Mouse (Mus musculus) limb, embryonic 14.5 days (tissue): ENCODE data around the gene Cep128. TPM values are rescaled to one million over a fixed set of nuclear protein-coding genes. Genes with fewer than 3 reads are reported as not detected.

Experiments used
- ATAC-seq: fragments of 200-750 bp; cut with Nextera tagmentation; 2 replicates; pipeline ENCODE4 v1.8.0; 2017; ENCODE audit warnings: low read depth, moderate number of reproducible peaks, moderate TSS enrichment; ENCODE audit not compliant: low FRiP score
- DNase-seq: peaks from one replicate; pipeline ENCODE4 v3.0.0-alpha.2; 2015; ENCODE audit warnings: low spot score
- H3K27ac ChIP-seq: fragments of 300-500 bp; sonication (generic); replicated peaks from 2 replicates; pipeline ENCODE4 v1.5.1; 2014; ENCODE audit warnings: low read depth, mild to moderate bottlenecking, low read length, moderate library complexity, mixed read lengths
- H3K27me3 ChIP-seq: fragments of 300-500 bp; sonication (generic); 2 replicates; pipeline ENCODE4 v1.6.1; 2014; ENCODE audit warnings: low read length, mixed read lengths; ENCODE audit not compliant: control insufficient read depth, insufficient read depth
- H3K36me3 ChIP-seq: fragments of 300-500 bp; sonication (generic); 2 replicates; pipeline ENCODE4 v1.6.1; 2014; ENCODE audit warnings: mild to moderate bottlenecking, low read length, moderate library complexity, mixed read lengths; ENCODE audit not compliant: control insufficient read depth, insufficient read depth
- H3K4me1 ChIP-seq: fragments of 300-500 bp; sonication (generic); 2 replicates; pipeline ENCODE4 v1.6.1; 2014; ENCODE audit warnings: antibody characterized with exemption, low read length, mixed read lengths; ENCODE audit not compliant: control insufficient read depth, insufficient read depth
- H3K4me2 ChIP-seq: fragments of 300-500 bp; sonication (generic); replicated peaks from 2 replicates; pipeline ENCODE4 v1.6.1; 2014; ENCODE audit warnings: low read depth, mild to moderate bottlenecking, low read length, moderate library complexity; ENCODE audit not compliant: severe bottlenecking
- H3K4me3 ChIP-seq: fragments of 300-500 bp; sonication (generic); replicated peaks from 2 replicates; pipeline ENCODE4 v1.5.1; 2014; ENCODE audit warnings: low read length
- H3K9ac ChIP-seq: fragments of 300-500 bp; sonication (generic); 2 replicates; pipeline ENCODE4 v1.6.1; 2014; ENCODE audit warnings: mild to moderate bottlenecking, low read depth, low read length, moderate library complexity; ENCODE audit not compliant: severe bottlenecking
- H3K9me3 ChIP-seq: fragments of 300-500 bp; sonication (generic); 2 replicates; pipeline ENCODE4 v1.6.1; 2016; ENCODE audit warnings: low read length; ENCODE audit not compliant: control insufficient read depth
- POLR2A ChIP-seq: fragments of 200-500 bp; IDR thresholded peaks from 2 replicates; pipeline ENCODE4 v1.8.0; 2012; ENCODE audit warnings: inconsistent platforms, mild to moderate bottlenecking, moderate library complexity, borderline replicate concordance; ENCODE audit not compliant: insufficient read depth, insufficient read length; ENCODE audit errors: extremely low read depth
- WGBS: fragments of 180-500 bp; shearing (Covaris S2); extraction: QIAGEN DNeasy Blood & Tissue Kit; methylation state at CpG from one replicate; pipeline ENCODE4 v1.1.7; 2014; 5-methylcytosine and 5-hydroxymethylcytosine counted together
- polyA plus RNA-seq, 2 experiments: library from polyadenylated mRNA; depleted of rRNA in 1 of 2; stranded (reverse) in 1 of 2; unstranded in 1 of 2; fragments of >200 nt; fragmentation: Nextera tagmentation in 1 of 2; extraction: Ambion mirVana in 1 of 2; gene quantifications; 2 replicates each; pipeline versions ENCODE4 v1.2.1 to v1.2.3; 2012 to 2014

Cep128 gene
- polyA plus RNA-seq, 2 experiments, result 6.7 to 7.4 TPM

DNA sequence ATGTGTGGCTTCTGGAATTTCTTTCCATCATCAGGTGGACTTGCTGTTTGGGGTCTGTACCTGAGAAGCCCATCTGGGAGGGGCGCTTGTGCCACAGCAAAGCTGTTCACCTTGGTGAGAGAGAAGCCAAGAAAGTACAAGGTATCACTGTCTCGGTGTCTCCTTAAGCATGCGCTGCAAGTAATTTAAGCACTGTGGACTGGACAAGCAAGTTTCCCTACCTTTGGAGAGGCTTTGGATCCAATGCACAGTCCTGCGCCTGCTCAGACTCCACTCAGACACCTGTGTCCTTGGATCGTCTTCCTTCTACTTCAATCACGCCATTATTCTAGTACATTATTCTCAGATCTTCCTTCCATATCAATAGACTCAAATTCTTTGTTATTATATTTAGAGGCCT lies 288.0 kb downstream of the Cep128 start:
- no peaks in the 10 kb centered on the region for H3K4me1 ChIP-seq
- no peak overlapping the region for H3K4me3 ChIP-seq
- H3K9ac ChIP-seq, result no peak overlapping the region
- 90% methylated on average over 6 of the region's 6 CpGs for WGBS
- no peaks in the 10 kb centered on the region for H3K9me3 ChIP-seq
- H3K27me3 ChIP-seq, result no peaks in the 10 kb centered on the region
- no peak overlapping the region for H3K4me2 ChIP-seq
- TF ChIP-seq POLR2A, result no peak
- ATAC-seq, result no peak
- H3K27ac ChIP-seq, result no peak overlapping the region
- DNase-seq, result no peak
- no peaks in the 10 kb centered on the region for H3K36me3 ChIP-seq

DNA sequence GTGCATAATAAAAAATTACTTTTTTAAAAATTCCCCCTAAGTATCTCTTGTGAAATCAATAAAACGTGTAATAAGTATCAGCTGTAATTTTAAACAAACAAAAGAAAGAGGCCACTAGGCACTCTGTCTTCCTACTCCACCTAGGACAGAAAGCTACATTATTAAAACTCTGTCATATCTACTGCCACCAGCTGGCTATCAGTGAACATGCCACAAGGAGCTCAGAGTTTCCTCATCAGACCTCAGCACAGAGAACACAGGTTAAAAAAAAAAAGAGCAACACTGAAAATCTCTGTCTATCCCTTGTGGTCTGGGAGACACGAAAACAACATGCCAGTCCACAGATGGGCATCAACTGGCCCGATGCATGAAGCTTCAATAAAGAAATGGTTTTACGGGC lies 295.9 kb downstream of the Cep128 start:
- H3K27me3 ChIP-seq, result no peaks in the 10 kb centered on the region
- H3K9ac ChIP-seq, result no peak overlapping the region
- H3K9me3 ChIP-seq, result no peaks in the 10 kb centered on the region
- H3K4me2 ChIP-seq, result no peak overlapping the region
- DNase-seq (no peak), ATAC-seq (no peak)
- TF ChIP-seq POLR2A, result no peak
- H3K27ac ChIP-seq, result no peak overlapping the region
- H3K36me3 ChIP-seq, result no peaks in the 10 kb centered on the region
- 92% methylated on average over 4 of the region's 4 CpGs for WGBS
- no peak overlapping the region for H3K4me3 ChIP-seq
- H3K4me1 ChIP-seq, result no peaks in the 10 kb centered on the region

DNA sequence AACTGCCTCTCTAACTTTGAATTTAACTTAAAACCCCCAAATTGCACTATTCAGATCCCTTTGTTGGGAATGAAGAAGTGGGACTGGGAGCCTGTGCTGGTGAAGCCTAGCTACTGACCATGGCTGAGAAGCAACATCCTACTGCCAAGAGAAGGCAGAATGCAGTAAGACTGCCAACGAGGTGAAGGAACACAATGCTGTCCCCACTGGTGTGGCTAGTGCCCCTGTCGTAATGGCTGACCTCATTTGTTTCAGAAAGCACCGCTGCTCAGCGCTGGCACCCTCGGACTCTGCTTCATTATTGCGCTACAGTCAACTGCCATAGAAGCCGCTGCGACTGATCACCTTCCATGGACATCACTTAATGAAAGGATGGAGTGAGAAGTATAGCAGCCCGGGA lies 298.2 kb downstream of the Cep128 start:
- Histone ChIP-seq H3K27ac (no peak overlapping the region), H3K4me3 (no peak overlapping the region), H3K27me3 (no peaks in the 10 kb centered on the region), H3K4me1 (no peaks in the 10 kb centered on the region), H3K36me3 (no peaks in the 10 kb centered on the region), H3K9me3 (no peaks in the 10 kb centered on the region), H3K4me2 (no peak overlapping the region), H3K9ac (no peak overlapping the region; the same call in 1 of the 2 replicates)
- no peak for DNase-seq
- no peak for ATAC-seq
- TF ChIP-seq POLR2A, result no peak
- 89% methylated on average over 9 of the region's 9 CpGs for WGBS

DNA sequence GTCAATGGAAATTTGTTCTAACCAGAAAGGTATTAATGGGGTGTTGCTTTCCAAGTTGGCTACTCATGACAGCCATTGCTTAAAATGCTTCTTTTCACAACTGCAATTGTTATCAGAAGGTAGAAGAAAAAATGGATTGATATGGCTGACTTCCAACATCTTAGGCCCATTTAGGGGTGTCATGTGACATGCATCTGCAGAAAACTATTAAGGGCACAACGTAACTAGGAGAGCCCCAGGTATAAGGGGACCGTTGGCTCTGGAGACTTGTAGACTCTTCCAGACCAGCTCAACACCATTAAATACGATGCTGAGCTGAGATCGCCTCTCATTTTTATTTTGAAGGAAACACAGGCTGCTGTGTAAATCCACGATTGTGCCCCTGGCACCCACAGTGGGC lies 308.6 kb downstream of the Cep128 start:
- no peak for ATAC-seq
- H3K36me3 ChIP-seq, result no peaks in the 10 kb centered on the region
- no peak overlapping the region for H3K27ac ChIP-seq
- H3K9me3 ChIP-seq, result no peaks in the 10 kb centered on the region
- TF ChIP-seq POLR2A, result no peak
- no peaks in the 10 kb centered on the region for H3K4me1 ChIP-seq
- no peak overlapping the region for H3K4me2 ChIP-seq
- H3K4me3 ChIP-seq, result no peak overlapping the region
- DNase-seq, result no peak
- WGBS, result 77% methylated on average over 5 of the region's 5 CpGs
- no peak overlapping the region for H3K9ac ChIP-seq
- H3K27me3 ChIP-seq, result no peaks in the 10 kb centered on the region

DNA sequence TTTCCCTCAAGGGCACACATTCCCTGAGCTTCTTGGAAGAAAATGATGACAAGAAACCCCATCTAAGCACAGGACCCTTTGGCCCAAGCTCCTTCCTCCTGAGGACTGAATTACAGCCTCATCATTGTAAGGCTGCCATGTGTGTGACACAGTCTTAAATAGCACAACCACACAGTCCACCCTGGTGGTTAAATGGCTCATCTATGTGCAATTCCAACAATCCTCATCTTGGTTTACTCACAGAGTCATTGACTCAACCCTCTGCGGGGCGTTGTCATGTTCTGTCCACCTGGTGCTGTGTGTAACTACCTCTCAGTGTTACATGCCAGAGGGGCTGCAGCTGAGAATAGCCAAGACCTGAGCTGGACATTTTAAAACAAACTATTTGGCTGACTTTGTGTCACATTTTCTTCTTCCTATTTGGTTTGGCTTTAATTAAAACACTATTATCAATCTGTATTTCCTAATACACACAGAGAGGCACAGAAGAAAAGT lies 313.6 kb downstream of the Cep128 start:
- no peaks in the 10 kb centered on the region for H3K36me3 ChIP-seq
- H3K4me3 ChIP-seq, result no peak overlapping the region
- H3K4me2 ChIP-seq, result no peak overlapping the region
- H3K27ac ChIP-seq, result no peak overlapping the region
- no peak for DNase-seq
- H3K27me3 ChIP-seq, result no peaks in the 10 kb centered on the region
- no peak for TF ChIP-seq POLR2A
- no peaks in the 10 kb centered on the region for H3K9me3 ChIP-seq
- ATAC-seq, result no peak
- no peak overlapping the region for H3K9ac ChIP-seq
- 86% methylated on average over 2 of the region's 2 CpGs for WGBS
- H3K4me1 ChIP-seq, result no peaks in the 10 kb centered on the region

DNA sequence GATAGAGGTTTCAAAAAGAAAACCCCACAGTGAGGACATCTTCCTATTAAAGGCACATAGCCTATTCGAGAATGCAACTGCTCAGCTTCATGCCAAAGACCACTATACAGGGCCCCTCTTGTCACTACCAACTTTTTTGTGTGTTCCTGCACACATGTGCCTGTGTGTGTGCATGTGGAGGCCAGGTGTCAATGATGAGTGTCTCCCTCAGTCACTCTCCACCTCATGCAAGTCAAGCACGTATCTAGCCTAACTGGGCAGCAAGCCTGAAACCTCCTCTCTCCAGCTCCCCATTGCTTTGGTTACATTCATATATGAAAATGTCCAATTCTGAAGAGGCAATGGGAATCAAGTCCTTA lies 317.1 kb downstream of the Cep128 start:
- Histone ChIP-seq H3K9me3 (no peaks in the 10 kb centered on the region), H3K4me2 (no peak overlapping the region)

More for the DNA sequence above, 317.1 kb downstream of the Cep128 start:
- Histone ChIP-seq H3K27me3 (no peaks in the 10 kb centered on the region), H3K4me3 (no peak overlapping the region), H3K27ac (no peak overlapping the region), H3K4me1 (no peaks in the 10 kb centered on the region), H3K9ac (no peak overlapping the region), H3K36me3 (no peaks in the 10 kb centered on the region)
- 84% methylated on average over 2 of the region's 2 CpGs for WGBS
- no peak for ATAC-seq
- TF ChIP-seq POLR2A, result no peak
- no peak for DNase-seq
